Mouse (Mus musculus) kidney, adult 11 months (tissue): ENCODE data around the gene Mybbp1a.
"Not testable (repeated sequence)": the region's sequence is repeated elsewhere in the genome, so short reads cannot be mapped to it uniquely, and the experiment has no call there.

Experiments used
- DNase-seq: peaks from one replicate; pipeline ENCODE4 v3.0.0; 2022

Mybbp1a gene

DNA sequence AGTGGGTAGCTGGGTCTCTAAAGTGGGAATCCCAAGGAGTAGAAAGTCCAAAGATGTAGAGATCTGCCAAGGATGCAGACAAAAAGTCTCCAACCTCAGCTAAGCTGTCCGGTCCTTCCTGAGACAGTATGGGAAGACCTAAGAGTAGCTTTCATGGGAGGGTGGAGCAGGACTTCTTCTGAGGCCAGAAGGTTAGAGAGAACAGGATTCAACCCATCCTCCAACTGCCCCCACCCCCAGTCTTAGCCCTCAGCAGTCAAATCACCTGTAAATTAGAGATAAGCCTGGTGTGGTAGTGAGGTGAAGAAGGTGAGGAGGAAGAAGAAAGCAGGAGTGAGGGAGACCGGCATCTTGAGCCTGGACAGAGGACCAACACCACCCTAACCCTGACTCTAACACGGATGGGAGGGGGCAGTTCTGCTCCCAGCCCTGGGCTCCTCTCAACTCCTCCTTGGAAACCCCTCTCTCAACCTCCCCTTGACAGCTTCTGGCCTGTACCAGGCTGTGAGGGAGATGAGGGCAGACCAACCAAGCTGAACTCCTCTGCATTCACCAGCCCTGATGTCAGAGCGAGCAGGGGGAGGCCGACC is 27.5 kb upstream of the Mybbp1a start:
- no peak for DNase-seq

DNA sequence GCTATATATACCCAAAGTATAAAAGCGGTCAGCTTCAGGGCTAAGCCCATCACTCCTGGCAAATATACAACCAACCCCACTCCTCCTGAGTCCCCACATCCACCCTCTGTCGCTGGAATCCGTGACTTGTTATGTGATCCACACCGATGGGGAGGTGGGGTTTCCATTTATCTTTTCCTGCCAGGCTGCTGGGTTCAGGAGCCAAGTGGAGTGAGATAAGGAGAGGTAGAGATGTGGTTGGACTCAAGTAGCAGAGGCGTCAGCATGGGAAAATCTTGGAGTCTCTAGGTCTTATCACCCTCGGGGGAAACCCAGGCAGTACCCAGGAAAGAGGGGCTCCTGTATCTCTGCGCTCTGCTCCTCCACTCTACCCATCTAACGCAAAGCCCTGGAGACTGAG is 26.0 kb upstream of the Mybbp1a start:
- no peak for DNase-seq

DNA sequence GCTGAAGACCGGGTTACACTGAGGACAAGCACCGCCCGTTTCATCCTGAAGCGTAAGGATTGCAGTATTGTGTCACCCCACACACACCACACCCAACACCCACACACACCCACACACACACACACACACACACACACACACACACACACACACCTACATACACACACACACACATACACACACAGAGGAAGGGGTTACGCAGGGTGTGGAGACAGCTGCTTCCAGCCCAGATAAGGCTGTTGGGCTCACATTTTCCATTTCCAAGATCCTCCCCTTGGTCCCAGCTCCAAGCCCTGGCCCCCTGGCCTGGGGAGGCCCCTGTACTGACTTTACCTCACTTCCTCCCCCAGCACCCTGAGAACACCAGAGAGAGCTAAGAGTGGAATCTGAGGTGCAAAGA is 24.5 kb upstream of the Mybbp1a start:
- no peak for DNase-seq

DNA sequence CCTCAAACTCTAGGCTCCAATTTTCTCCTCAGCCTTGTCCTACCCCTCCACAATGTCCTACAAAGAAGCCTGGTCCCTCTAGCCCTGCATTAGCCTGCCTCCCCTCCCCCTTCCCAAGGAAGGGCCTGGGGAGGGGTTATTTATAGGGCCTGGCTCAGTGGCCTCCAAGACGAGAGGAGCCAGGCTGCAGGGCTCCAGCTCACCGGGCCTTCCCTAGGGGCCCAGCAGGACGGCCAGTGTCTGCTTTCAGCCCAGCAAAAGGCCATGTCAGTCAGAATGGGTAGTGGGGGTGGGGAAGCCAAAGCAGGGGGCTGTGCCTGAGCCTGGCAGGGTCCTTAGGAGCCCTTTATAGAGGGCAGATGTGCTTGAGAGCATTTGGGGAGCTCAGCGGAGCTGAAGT is 23.8 kb upstream of the Mybbp1a start:
- no peak for DNase-seq

DNA sequence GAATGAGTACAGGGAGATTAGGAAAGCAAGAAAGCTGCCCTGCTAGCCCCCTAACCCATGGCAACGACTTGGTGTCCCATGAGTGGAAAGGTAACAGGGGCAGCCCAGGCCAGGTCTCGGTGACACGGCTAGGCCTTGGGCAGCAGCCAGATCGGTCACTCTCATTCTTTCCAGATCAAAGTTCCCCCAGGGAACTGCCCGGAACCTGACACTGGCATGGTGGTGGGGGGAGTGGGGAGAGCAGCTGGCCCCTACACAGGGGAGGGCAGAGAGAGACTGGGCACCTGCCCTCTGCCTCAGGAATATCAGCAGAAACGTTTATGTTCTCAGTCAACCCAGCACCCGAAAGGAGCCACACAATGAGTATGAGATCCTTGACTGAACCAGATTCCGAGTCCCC is 22.9 kb upstream of the Mybbp1a start:
- DNase-seq, result peak; percentile 75

DNA sequence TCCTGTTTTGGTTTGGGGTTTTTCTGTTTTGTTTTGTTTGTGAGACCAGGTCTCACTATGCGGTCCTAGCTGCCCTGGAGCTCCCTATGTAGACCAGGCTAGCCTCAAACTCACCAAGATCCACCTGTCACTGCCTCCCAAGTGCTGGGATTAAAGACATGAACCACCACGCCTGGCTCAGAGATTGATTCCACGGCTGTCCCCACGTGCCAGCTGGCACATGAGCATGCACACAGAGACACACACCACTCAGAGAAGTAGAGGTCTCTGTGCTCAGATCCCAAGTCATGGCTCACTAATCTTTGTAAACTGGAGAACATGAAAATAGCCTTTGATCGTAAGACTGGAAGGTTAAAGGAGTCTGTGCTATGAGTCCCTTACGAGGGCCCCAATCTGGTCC is 22.1 kb upstream of the Mybbp1a start:
- no peak for DNase-seq

DNA sequence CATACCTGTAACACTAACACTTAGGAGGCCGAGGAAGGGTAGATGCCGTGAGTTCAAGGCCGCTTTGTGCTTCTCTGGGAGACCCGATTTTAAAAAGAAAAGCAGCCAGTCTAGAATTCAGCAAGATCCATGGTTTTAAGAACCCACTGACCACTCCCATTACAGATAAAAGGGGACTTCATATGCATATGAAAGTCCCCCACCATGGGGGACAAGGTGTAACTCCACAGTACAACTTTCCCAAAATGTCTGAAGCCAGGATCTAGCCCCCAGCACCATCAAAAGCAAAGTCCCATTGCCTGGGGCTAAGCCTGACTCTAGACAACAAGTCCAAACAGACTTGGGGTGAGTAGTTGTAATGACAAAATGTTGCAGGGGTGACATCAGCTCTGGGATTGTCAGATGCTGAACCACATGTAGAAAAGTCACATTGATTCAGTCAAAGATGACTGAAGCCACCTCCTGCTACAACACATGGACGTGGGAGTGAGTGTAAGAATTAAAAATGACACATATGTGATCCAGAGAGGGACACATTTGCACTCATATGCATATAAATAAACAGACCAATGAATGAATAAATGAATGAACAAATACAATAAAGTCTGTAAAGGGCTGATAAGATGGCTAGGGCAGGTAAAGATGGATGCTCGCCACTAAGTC is 20.6 kb upstream of the Mybbp1a start:
- no peak for DNase-seq

DNA sequence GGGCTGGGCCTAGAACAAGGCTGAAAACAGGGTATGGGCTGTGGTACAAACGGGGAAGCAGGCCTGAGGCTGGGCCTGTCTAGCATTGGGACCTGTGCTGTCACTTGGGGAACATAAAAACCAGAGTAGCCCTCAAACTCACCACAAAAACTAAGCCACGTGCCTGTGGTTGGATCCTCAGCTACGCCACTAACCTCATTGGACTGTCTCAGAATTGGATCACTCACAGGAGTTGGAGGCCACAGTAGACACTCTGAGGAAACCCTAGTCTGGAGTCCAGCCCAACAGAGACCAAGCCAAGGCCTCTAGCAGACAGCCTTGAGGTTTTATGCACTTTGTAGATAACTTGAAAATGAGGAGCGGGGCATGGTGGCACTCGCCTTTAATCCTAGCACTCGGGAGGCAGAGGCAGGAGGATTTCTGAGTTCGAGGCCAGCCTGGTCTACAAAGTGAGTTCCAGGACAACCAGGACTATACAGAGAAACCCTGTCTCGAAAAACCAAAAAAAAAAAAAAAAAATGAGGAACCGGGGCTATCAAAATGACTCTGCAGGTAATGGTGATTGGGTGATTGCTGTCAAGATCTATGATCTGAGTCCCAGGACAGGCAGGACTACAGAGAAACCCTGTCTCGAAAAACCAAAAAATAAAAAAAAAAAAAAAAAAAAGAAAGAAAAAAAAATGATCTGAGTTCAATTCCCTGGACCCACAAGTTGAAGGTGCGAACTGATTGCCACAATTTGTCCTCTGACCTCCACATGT is 19.5 kb upstream of the Mybbp1a start:
- DNase-seq, result no peak

DNA sequence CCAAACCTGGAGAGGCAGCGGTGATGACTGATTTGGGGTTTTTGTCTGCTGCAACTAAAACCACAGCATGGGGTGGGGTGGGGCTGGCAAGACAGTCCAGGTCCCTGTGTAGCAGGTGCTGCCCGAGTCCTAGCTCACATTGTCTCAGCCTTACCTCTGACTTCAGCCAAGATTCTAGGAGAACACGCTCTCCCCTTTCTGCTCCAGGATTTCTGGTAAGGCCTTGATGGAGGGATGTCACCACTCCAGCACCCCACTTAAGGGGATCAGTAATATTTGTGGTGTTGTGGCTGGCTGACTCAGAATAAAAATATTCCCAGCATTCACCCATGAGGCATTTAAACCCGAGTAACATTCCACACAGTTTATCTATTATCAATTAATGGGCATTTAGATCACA is 17.5 kb upstream of the Mybbp1a start:
- no peak for DNase-seq

DNA sequence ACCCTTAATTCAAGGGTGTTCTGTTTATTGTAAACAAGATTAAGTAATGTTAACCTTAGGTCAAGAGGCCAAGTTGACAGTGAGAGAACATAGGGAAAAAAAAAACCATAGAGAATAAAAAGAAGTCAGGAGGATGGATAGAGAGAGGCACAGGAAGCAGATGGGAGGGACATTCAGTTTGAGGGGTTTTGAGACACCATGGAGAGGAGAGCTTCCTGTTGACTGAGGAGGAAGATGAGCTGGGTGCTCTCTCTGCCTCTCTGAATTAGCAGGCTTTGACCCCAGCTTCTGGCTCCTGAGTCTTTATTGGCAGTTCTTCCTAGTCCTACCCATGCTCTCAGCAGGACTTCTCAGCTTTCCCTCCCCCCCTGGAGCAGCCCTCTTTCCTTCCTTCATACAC is 16.0 kb upstream of the Mybbp1a start:
- DNase-seq, result no peak

DNA sequence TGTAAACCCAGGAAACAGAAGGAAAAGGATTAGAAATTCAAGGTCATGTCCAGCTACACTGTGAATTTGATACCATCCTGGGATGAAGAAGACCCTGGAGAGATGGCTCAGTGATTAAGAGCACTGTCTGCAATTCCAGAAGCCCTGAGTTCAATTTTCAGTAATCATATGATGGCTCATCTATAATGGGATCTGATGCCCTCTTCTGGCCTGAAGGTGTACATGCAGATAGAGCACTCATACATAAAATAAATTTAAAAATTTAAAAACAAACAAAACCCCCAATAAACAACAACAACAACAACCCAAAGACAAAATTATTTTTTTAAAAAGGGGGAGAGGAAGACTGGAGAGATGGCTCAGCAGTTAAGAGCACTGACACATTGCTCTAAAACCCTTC is 14.3 kb upstream of the Mybbp1a start:
- no peak for DNase-seq

DNA sequence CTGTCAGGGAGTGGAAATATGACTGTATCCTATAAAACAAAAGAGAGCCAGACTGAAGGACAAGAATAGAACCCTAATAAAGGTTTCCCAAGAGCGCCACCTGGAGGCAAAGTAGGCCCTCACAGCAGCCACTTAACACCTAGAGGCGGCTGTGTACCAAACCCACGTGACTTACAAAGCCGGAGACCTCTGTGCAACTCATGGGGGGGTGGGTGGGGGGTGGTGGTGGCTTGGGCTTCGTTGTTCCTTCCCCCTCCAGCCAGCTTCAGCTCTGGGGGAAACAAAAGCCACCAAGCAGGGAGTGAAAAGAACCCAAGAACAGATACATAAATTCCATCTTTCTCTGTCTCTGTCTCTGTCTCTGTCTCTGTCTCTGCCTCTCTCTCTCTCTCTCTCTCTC is 12.5 kb upstream of the Mybbp1a start:
- DNase-seq, result peak; percentile 86

DNA sequence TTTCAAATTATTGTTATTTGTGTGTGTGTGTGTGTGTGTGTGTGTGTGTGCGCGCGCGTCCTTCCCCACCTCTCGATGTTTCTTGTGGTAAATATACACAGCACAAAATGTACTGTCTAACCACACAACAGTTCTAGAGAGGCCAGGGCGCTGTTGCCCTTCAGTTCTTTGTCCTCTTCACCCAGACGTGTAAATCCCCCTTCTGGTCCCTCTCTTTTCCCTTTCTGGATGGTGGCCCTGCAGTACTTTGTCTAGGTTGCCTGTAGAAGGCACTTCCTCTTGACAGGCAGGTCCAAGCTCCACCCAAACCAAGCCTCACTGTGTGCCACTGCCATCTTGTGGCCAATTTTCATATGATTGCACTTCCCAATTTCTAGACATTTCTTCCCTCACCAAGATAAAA is 11.9 kb upstream of the Mybbp1a start:
- peak; percentile 80 for DNase-seq

DNA sequence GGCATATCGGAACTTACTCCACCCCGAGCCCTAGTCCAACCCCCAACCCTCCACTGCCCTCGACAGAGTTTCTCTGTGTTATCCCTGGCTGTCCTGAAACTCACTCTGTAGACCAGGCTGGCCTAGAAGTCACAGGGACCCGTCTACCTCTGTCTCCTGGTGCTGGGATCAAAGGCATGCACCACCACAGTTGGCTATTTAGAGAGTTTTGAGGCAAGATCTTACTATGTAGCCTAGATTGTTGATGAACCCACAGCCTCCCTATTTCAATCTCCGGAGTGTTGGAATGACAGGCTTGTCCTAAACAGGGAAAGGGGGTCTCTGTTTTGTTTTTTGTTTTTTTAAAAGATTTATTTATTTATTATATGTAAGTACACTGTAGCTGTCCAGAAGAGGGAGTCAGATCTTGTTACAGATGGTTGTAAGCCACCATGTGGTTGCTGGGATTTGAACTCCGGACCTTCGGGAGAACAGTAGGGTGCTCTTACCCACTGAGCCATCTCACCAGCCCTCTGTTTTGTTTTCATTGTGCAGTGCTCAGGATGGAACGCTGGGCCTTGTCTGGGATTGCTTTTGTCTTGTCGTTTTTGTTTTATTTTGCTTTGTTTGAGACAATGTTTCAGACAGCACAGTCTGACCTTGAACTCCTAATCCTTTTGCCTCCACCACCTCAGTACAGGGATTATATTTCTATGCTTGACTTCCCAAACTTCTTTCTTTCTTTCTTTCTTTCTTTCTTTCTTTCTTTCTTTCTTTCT is 10.7 kb upstream of the Mybbp1a start:
- DNase-seq, result not testable (repeated sequence)

DNA sequence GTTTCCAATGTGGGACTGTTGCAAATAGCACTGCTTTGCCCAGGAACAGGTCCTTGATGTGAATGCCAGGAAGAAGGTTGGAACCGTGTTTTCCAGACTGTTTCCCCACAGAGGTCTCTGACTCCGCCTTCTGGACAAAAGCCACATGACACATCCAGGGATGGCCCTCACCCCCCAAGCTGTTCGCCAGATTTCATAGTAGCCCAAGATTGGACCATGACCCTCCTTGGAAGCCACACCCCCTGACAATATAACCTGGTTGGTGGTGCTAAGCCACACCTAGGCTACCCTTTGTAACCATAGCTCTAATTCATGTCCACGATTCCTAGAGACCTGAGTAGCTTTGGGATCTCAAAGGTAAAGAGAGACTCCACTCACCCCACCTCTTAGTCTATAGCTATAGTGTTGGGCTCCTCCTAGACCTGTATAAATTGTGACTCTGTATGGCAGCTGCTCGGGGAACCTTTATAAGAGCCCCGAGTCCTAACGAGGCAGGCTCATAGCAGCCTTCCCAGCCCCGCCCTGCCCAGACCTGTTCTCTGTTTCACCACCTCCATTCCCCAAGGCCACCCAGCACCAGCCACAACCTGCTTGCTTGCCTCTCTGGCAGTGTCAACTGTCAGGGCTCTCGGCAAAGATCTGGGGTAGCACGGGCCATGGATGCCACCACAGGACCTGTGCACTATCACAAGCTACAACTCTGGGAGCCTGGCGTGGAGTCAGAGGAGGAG is 6.0 kb upstream of the Mybbp1a start, which contains the start of gene Ggt6:
TSS of gene Ggt6 (plus strand) at position 564 of the 731 bp plus-strand sequence.
- DNase-seq, result peak; percentile 92

DNA sequence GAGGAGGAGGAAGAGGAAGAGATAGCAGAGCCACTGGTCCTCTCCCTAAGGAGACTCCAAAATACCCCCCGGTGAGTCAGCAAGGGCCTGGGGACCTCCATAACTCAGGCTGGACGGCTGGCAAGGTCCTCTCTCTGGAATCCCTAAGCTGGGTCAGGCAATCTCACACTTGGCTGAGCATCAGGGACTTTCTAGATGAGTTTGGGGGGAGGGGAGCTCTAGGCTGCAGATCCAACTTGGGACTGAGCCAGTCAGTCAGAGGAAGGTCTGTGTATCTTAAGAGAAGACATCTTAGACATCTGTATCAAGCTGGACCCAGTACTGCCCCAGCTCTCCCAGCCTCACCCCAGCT is 5.5 kb upstream of the Mybbp1a start:
- DNase-seq, result peak; percentile 85

DNA sequence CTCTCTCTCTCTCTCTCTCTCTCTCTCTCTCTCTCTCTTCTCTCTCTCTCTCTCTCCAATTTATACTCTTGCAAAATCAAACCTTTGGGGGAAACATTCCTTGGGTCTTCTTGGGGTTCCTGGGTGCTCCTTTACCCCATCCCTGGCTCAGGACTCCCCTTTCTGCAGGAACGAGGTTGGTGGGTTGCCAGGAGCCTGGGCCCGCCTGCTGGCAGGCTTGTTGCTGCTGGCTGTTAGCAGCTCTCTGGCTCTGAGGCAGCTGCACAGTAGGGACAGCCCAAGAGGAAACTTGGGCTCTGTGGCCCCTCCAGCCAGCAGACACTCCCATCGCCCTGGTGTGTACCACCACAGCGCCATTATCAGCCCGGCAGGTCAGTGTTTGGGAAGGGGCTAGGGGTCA is 4.9 kb upstream of the Mybbp1a start:
- peak; percentile 46 for DNase-seq

DNA sequence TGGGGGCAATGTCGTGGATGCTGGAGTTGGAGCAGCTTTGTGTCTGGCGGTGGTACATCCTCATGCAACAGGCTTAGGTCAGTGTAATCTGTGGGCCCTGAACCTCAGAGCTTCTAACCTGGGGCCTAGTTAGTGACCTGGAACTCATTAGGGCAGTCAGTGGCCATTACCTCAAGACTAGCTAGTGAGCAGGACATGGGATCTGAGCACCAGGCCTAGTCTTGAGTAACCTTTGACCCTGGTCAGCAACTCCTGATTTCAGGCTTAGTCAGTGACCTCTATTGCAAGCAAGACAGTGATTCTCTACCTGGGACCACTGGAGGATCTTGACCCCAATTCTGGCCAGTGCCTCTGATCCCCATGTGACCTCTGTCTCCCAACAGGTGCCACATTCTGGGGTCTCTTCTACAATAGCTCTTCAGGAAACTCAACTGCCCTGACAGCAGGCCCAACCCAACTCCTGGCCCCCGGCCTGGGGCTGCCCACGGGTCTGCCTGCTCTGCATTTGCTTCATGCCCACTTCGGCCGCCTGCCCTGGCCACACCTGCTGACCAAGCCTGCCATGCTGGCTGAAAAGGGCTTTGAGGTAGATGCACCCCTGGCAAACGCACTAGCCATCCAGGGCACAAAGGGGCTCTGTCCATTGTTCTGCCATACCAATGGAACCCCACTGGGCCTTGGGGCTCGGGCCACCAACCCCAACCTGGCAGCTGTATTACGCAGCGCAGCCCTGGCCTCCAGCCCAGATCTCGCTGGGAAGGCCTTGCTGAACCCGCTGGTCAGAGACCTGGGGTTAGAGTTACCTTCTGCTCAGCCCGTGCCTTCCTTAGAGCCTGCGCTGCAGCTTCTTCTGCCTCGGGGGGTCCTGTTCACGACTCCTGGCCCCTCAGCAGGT is 4.2 kb upstream of the Mybbp1a start:
- peak; percentile 63 for DNase-seq

DNA sequence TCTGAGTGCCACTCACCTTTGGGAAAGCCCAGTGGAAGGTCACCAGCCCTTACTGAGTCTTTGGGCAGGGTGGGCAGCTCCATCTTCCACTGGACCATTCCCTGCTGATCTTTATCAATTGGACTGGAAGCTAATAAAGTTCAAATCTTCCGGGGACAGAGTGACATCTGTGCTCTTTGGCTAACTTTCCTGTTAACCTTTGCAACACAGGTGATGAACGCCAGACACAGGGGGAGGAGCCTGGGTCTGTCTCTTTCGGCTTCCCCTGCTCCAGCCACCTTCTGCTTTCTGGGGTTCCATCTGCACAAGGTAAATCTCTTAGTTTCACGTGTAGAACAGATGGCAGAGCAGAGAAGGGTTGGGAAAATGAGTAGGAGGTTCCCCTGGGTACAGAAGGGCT is 2.7 kb upstream of the Mybbp1a start:
- DNase-seq, result no peak

DNA sequence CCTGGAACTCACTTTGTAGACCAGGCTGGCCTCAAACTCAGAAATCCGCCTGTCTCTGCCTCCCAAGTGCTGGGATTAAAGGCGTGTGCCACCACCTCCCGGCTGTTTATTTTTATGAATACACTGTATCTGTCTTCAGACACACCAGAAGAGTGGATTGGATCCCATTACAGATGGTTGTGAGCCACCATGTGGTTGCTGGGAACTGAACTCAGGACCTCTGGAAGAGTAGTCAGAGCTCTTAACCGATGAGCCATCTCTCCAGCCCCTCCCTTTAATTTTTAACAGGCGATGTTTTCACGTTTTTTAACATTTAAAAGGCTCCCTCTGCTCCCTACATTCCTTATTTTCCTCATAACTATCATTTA is 574 bp upstream of the Mybbp1a start:
- not testable (repeated sequence) for DNase-seq

DNA sequence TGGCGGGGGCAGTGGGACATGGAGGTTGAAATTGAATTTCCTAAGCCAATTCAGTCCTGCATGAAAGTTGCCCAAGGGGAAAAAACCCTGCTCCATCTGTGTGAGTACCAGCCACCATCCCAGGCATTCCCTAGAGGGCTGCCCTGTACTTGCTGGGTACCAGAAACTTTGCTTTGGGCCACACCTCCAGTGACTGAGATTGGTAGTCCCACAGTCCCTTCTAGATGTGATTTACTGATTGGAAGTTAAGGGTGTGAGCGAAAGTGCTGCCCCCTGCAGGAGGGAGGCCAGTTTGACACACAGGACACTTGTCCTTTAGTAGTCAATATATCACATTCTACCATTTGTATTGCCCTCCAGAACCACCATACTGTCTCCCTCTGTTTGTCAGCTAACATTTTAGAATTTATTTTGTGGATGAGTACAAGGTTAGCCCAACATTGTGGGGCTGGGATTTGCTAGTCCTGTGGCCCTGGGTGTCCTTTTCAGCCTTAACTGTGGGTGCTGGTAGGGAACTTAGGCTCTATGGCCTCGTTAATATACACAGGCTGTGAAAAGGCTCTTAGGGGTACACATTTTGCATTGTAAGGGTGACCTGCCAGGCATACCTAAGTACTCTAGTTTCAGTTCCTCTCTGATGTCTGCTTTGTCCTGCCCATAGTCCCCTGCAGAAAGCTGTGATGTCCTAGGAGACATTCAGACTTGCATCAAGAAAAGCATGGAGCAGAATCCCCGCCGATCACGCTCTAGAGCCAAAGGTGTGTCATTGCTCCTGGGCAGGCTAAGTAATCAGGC is 5.4 kb downstream of the Mybbp1a start:
- DNase-seq, result peak; percentile 43
